Mouse (Mus musculus): ENCODE results near the gene Dlgap4.

- TF ChIP-seq CTCF (IDR thresholded peaks at IDR 0.05; ENCODE audit: borderline replicate concordance, control insufficient read depth, extremely low read depth, insufficient read depth, low read length, poor library complexity) (no peak), POLR2A (IDR thresholded peaks at IDR 0.05; ENCODE audit: control insufficient read depth, extremely low read depth, insufficient read depth, low read length, poor library complexity) (no peak)
These were observed 63.4 kb downstream of the Dlgap4 start for GRCm38 (mm10) chr2:156676885-156677284.

Data from thymus, adult 2 months (tissue).